Comparison of ENCODE assay signal across 7 mouse cellular contexts in the genomic region with DNA sequence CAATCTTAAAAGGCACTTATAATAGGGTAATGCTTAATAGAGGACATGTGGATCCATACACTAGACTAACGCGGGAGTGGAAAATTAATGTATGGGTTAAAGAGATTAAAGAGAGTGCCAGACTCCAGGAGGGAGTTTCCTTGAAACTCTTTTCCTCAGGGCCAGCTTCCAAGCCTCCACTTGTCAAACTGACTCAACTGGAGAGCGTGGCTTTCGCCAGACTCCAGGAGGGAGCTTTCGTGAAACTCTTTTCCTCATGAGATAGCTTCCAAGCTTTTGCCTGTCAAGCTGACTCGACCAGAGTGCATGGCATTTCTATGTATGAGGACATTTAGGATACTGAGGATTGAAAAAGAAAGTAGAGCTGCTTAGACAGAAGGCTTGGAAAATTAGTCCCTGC. TPM values are rescaled to one million over a fixed set of nuclear protein-coding genes. Genes with fewer than 3 reads are reported as not detected.
DNase-seq lines count a peak whose midpoint lies in the region; ATAC-seq and TF ChIP-seq lines count a peak whose summit lies in the region.
"Not testable (repeated sequence)": the region's sequence is repeated elsewhere in the genome, so short reads cannot be mapped to it uniquely, and the experiment has no call there.

No protein-coding gene starts in this region.

- peak; percentile 58 for DNase-seq in NIH3T3 (ENCODE audit: low read depth)
- peak; percentile 23 to 51 for DNase-seq in cerebellum, adult 2 months
- peak; percentile 6 to 43 for DNase-seq in cerebellum, postnatal 14 days
- peak; percentile 39 to 50 for DNase-seq in lung, adult 18-20 months
- DNase-seq in lung, postnatal 25 days (ENCODE audit: low spot score) = peak; percentile 23

- not testable (repeated sequence) for ATAC-seq in heart, embryonic 14.5 days (ENCODE audit: insufficient number of reproducible peaks, insufficient read depth, low FRiP score, low read depth); intestine, postnatal 0 days

- H3K4me3 ChIP-seq in cerebellum, adult 2 months (replicated peaks; ENCODE audit: insufficient read depth, low read depth, low read length); heart, embryonic 14.5 days (ENCODE audit: control insufficient read depth in 1 of 2, insufficient read depth in 1 of 2, low read depth in 1 of 2, low read length in 2 of 2); intestine, postnatal 0 days (ENCODE audit: low read depth, low read length): not testable (repeated sequence)

- H3K9ac ChIP-seq in heart, embryonic 14.5 days (ENCODE audit: low read length); intestine, postnatal 0 days (ENCODE audit: low read depth, low read length): not testable (repeated sequence)

- H3K9me3 ChIP-seq in heart, embryonic 14.5 days (ENCODE audit: control insufficient read depth, low read length); intestine, postnatal 0 days (ENCODE audit: control insufficient read depth): not testable (repeated sequence)

- not testable (repeated sequence) for H3K27me3 ChIP-seq in cerebellum, adult 2 months (ENCODE audit: control insufficient read depth, insufficient read depth, low read length); heart, embryonic 14.5 days (ENCODE audit: control insufficient read depth, insufficient read depth, low read length); intestine, postnatal 0 days (replicated peaks; ENCODE audit: control insufficient read depth, insufficient read depth, low read length)

- peak overlapping the region; percentile 36; the same call in 1 of the 2 replicates for H3K4me2 ChIP-seq in heart, embryonic 14.5 days (ENCODE audit: low read length)
- peak overlapping the region; percentile 27; the same call in 1 of the 2 replicates for H3K4me2 ChIP-seq in intestine, postnatal 0 days (replicated peaks; ENCODE audit: low read depth)

- not testable (repeated sequence) for H3K27ac ChIP-seq in cerebellum, adult 2 months (ENCODE audit: insufficient read depth, low read length)
- H3K27ac ChIP-seq in heart, embryonic 14.5 days (replicated peaks in 1 of 2; ENCODE audit: control insufficient read depth in 1 of 2, insufficient read depth in 1 of 2, low read depth in 2 of 2, low read length in 2 of 2) = peak overlapping the region; percentile 3 to 62; a peak in 2 of 4 replicates
- H3K27ac ChIP-seq in intestine, postnatal 0 days (ENCODE audit: low read depth, low read length) = peak overlapping the region; percentile 28; the same call in 1 of the 2 replicates

- TF ChIP-seq POLR2A in cerebellum, adult 2 months (IDR thresholded peaks at IDR 0.05; ENCODE audit: borderline replicate concordance, insufficient read depth, low read length) = not testable (repeated sequence)

- H3K4me1 ChIP-seq in cerebellum, adult 2 months (ENCODE audit: control insufficient read depth, insufficient read depth, low read length); heart, embryonic 14.5 days (ENCODE audit: control insufficient read depth in 2 of 2, insufficient read depth in 2 of 2, low read length in 2 of 2); intestine, postnatal 0 days (replicated peaks; ENCODE audit: control insufficient read depth, insufficient read depth, low read length): not testable (repeated sequence)

- H3K36me3 ChIP-seq in heart, embryonic 14.5 days (ENCODE audit: control insufficient read depth, insufficient read depth, low read length); intestine, postnatal 0 days (ENCODE audit: control insufficient read depth, insufficient read depth): not testable (repeated sequence)

- TF ChIP-seq CTCF in cerebellum, adult 2 months (IDR thresholded peaks at IDR 0.05; ENCODE audit: borderline replicate concordance, insufficient read depth, low read depth, low read length); intestine, postnatal 0 days (IDR thresholded peaks at IDR 0.05; ENCODE audit: low read depth): not testable (repeated sequence)

- WGBS in cerebellum, adult 2 months = 17% methylated on average over 6 of the region's 6 CpGs
- 28% methylated on average over 6 of the region's 6 CpGs for WGBS in heart, embryonic 14.5 days
- WGBS in intestine, postnatal 0 days = 48% methylated on average over 6 of the region's 6 CpGs

RNA-seq across cellular contexts. Expression of gene Pfn2, which starts 52.8 kb away (rescaled TPM):
- 353 and 396 TPM in 2 replicates for polyA plus RNA-seq in cerebellum, adult 2 months (2012; rRNA removed)
- polyA plus RNA-seq in heart, embryonic 14.5 days (2014; fragmentation: Nextera tagmentation; extraction: Ambion mirVana) = 49.0 and 56.5 TPM in 2 replicates
- polyA plus RNA-seq in intestine, postnatal 0 days (2015; fragmentation: Nextera tagmentation; extraction: Ambion mirVana) = 41.5 and 41.9 TPM in 2 replicates

RNA-seq across cellular contexts. Expression of gene Rnf13, which starts 59.2 kb away (rescaled TPM):
- 158 and 169 TPM in 2 replicates for polyA plus RNA-seq in cerebellum, adult 2 months (2012; rRNA removed)
- 69.6 and 83.9 TPM in 2 replicates for polyA plus RNA-seq in heart, embryonic 14.5 days (2014; fragmentation: Nextera tagmentation; extraction: Ambion mirVana)
- polyA plus RNA-seq in intestine, postnatal 0 days (2015; fragmentation: Nextera tagmentation; extraction: Ambion mirVana) = 112 and 130 TPM in 2 replicates
